Comparison of ENCODE assay signal across 25 mouse cellular contexts in genomic region chr2:51674321-51674720, GRCm38 (mm10). TPM values are rescaled to one million over a fixed set of nuclear protein-coding genes. Genes with fewer than 3 reads are reported as not detected.
DNase-seq lines count a peak whose midpoint lies in the region; ATAC-seq and TF ChIP-seq lines count a peak whose summit lies in the region.
"Had no signal": no experiment of that assay in that cellular context is flagged by ENCODE, and none has a peak within 500 bp of the region (broad histone marks: within the 10 kb centered on the region; RNA-seq: fewer than 3 reads in every experiment).

No protein-coding gene starts in this region.

- no peak for ATAC-seq in heart, embryonic 12.5 days (ENCODE audit: insufficient number of reproducible peaks, low FRiP score)
- no peak for ATAC-seq in lung, embryonic 14.5 days (ENCODE audit: insufficient read depth)
- ATAC-seq: inflammation-experienced regulatory T-cells, adult 6 months had no signal

- H3K36me3 ChIP-seq in heart, embryonic 12.5 days: no peaks in the 10 kb centered on the region
- H3K36me3 ChIP-seq in lung, embryonic 14.5 days (ENCODE audit: insufficient read depth): no peaks in the 10 kb centered on the region
- H3K36me3 ChIP-seq: hindbrain, embryonic 12.5 days; limb, embryonic 12.5 days had no signal

- peaks cover 7% of the 10 kb centered on the region; the same call in 1 of the 2 replicates for H3K4me1 ChIP-seq in heart, embryonic 12.5 days (replicated peaks)
- no peaks in the 10 kb centered on the region for H3K4me1 ChIP-seq in lung, embryonic 14.5 days (ENCODE audit: insufficient read depth)
- H3K4me1 ChIP-seq: hindbrain, embryonic 12.5 days had no signal

- H3K4me3 ChIP-seq in heart, embryonic 12.5 days: no peak overlapping the region
- no peak overlapping the region for H3K4me3 ChIP-seq in lung, embryonic 14.5 days (ENCODE audit: low read depth, low read length)
- H3K4me3 ChIP-seq: hindbrain, embryonic 12.5 days; left cerebral cortex, adult 2 months; limb, embryonic 12.5 days had no signal

- H3K27me3 ChIP-seq in heart, embryonic 12.5 days (replicated peaks): no peaks in the 10 kb centered on the region
- no peaks in the 10 kb centered on the region for H3K27me3 ChIP-seq in lung, embryonic 14.5 days (ENCODE audit: insufficient read depth, low read length)
- H3K27me3 ChIP-seq: hindbrain, embryonic 12.5 days; limb, embryonic 12.5 days had no signal

- DNase-seq in heart, postnatal 10 days: peak; percentile 34 to 38
- DNase-seq in lung, embryonic 14.5 days: peak; percentile 41
- no peak for DNase-seq in lung, postnatal 25 days (ENCODE audit: low spot score)
- peak; percentile 61 for DNase-seq in adrenal gland, postnatal 25 days
- peak; percentile 49 to 71 for DNase-seq in kidney, postnatal 25 days
- DNase-seq in spleen, postnatal 14 days (ENCODE audit: low spot score in 2 of 2): no peak
- no peak for DNase-seq in layer of hippocampus, adult 9-10 months (ENCODE audit: low spot score)
- DNase-seq: right cerebral cortex, postnatal 4 days; thymus, postnatal 36 days had no signal

- TF ChIP-seq CTCF in lung, embryonic 14.5 days (IDR thresholded peaks at IDR 0.05; ENCODE audit: low read depth): no peak

- 64% methylated on average over 2 of the region's 2 CpGs for WGBS in heart, embryonic 12.5 days
- WGBS in lung, embryonic 14.5 days: 74% methylated on average over 2 of the region's 2 CpGs

- H3K9me3 ChIP-seq in heart, embryonic 12.5 days (replicated peaks): no peaks in the 10 kb centered on the region
- no peaks in the 10 kb centered on the region for H3K9me3 ChIP-seq in lung, embryonic 14.5 days (ENCODE audit: low read depth, low read length)
- H3K9me3 ChIP-seq: hindbrain, embryonic 12.5 days; limb, embryonic 12.5 days had no signal

- no peak overlapping the region for H3K27ac ChIP-seq in heart, embryonic 12.5 days (ENCODE audit: poor library complexity, severe bottlenecking)
- H3K27ac ChIP-seq in lung, embryonic 14.5 days (ENCODE audit: low read depth): no peak overlapping the region
- H3K27ac ChIP-seq: hindbrain, embryonic 12.5 days; left cerebral cortex, adult 2 months; limb, embryonic 12.5 days; liver, embryonic 14.5 days; macrophage had no signal

- no peak overlapping the region for H3K9ac ChIP-seq in heart, embryonic 12.5 days
- H3K9ac ChIP-seq in lung, embryonic 14.5 days: no peak overlapping the region
- H3K9ac ChIP-seq: hindbrain, embryonic 12.5 days; limb, embryonic 12.5 days; liver, embryonic 14.5 days had no signal

- no peak overlapping the region for H3K4me2 ChIP-seq in heart, embryonic 12.5 days
- H3K4me2 ChIP-seq in lung, embryonic 14.5 days: no peak overlapping the region
- H3K4me2 ChIP-seq: hindbrain, embryonic 12.5 days; limb, embryonic 12.5 days; midbrain, embryonic 11.5 days had no signal

- intact Hi-C loops in heart, postnatal 10 days (cut with DNase I): no loop called here

RNA-seq across cellular contexts. Expression of gene Tas2r134, which starts 47.0 kb away (rescaled TPM):
- not detected for total RNA-seq in heart, postnatal 10 days (2021)
- polyA plus RNA-seq in heart, embryonic 12.5 days (2016; fragmentation: Nextera tagmentation; extraction: Ambion mirVana): not detected in 2 replicates
- polyA plus RNA-seq in lung, embryonic 14.5 days (2014; fragmentation: Nextera tagmentation; extraction: Ambion mirVana): not detected in 2 replicates
- not detected in 2 replicates for total RNA-seq in adrenal gland, postnatal 25 days (2021)
- total RNA-seq: adrenal gland, adult 18-20 months; ES-E14; granulocyte monocyte progenitor cell, adult 5-6 weeks; layer of hippocampus, adult 8-10 months; left cerebral cortex, adult 2 months had no signal
- polyA plus RNA-seq: forebrain, embryonic 11.5 days; heart, embryonic 14.5 days; hindbrain, embryonic 12.5 days; inflammation-experienced regulatory T-cells, adult 6 months; limb, embryonic 12.5 days; liver, embryonic 14.5 days; macrophage; midbrain, embryonic 11.5 days; neural tube, embryonic 14.5 days; testis, adult 2 months had no signal

Comparison
In these comparisons a context has a peak if more than half of its experiments do, and no peak if none do; other contexts are left out.
1. DNase-seq: peak in heart, postnatal 10 days (2 of 2), lung, embryonic 14.5 days (single experiment), adrenal gland, postnatal 25 days (single experiment) and kidney, postnatal 25 days (2 of 2); none in lung, postnatal 25 days (single experiment), spleen, postnatal 14 days (0 of 2) and layer of hippocampus, adult 9-10 months (single experiment).